Mouse (Mus musculus) heart, adult 2 months (tissue): Measurements from ENCODE around the gene Actr3b. TPM values are rescaled to one million over a fixed set of nuclear protein-coding genes. Genes with fewer than 3 reads are reported as not detected.

Experiments used
- DNase-seq, 2 experiments: peaks; one replicate each; pipeline ENCODE4 v3.0.0; 2021
- H3K27ac ChIP-seq: fragments of 200-600 bp; 2 replicates; pipeline ENCODE4 v1.8.1; 2022
- H3K27me3 ChIP-seq: fragments of 200-500 bp; 2 replicates; pipeline ENCODE4 v1.6.1; 2012; ENCODE audit warnings: mild to moderate bottlenecking, low read length, inconsistent platforms, mixed read lengths; ENCODE audit not compliant: control insufficient read depth, insufficient read depth
- H3K36me3 ChIP-seq: fragments of 200-500 bp; 2 replicates; pipeline ENCODE4 v1.6.1; 2012; ENCODE audit warnings: low read length, inconsistent platforms; ENCODE audit not compliant: control insufficient read depth, insufficient read depth
- H3K4me1 ChIP-seq: fragments of 200-500 bp; 2 replicates; pipeline ENCODE4 v1.6.1; 2011; ENCODE audit warnings: low read length; ENCODE audit not compliant: control insufficient read depth, insufficient read depth
- H3K4me3 ChIP-seq: fragments of 200-600 bp; 2 replicates; pipeline ENCODE4 v1.8.1; 2022
- H3K79me2 ChIP-seq: fragments of 200-500 bp; replicated peaks from 2 replicates; pipeline ENCODE4 v1.6.1; 2012; ENCODE audit warnings: mild to moderate bottlenecking, inconsistent platforms, low read length, moderate library complexity, mixed read lengths; ENCODE audit not compliant: control insufficient read depth, insufficient read depth
- H3K9ac ChIP-seq: fragments of 200-500 bp; 2 replicates; pipeline ENCODE4 v1.6.1; 2012; ENCODE audit warnings: low read depth, mild to moderate bottlenecking, control low read depth, inconsistent platforms, low read length, mixed read lengths
- CTCF ChIP-seq: fragments of 200-600 bp; IDR thresholded peaks from 2 replicates; pipeline ENCODE4 v1.8.1; 2022; ENCODE audit warnings: antibody characterized with exemption, mild to moderate bottlenecking, moderate library complexity
- EP300 ChIP-seq: fragments of 200-500 bp; IDR thresholded peaks from 2 replicates; pipeline ENCODE4 v1.6.1; 2011; ENCODE audit warnings: low read depth, low read length, control low read depth; ENCODE audit not compliant: insufficient read depth
- POLR2A ChIP-seq: fragments of 200-500 bp; IDR thresholded peaks from 2 replicates; pipeline ENCODE4 v1.6.1; 2011; ENCODE audit warnings: mild to moderate bottlenecking, low read depth, low read length, control low read depth; ENCODE audit not compliant: insufficient read depth
- WGBS: fragments of 180-500 bp; shearing (Covaris S2); methylation state at CpG from one replicate; pipeline ENCODE4 v1.1.7; 2018; 5-methylcytosine and 5-hydroxymethylcytosine counted together
- intact Hi-C: fragments of 180-260 bp; cut with DNase I; formaldehyde crosslinking; loops from one replicate; pipeline ENCODE4 v1.15.1; 2025
- polyA plus RNA-seq: library from polyadenylated mRNA; depleted of rRNA; stranded (reverse); fragments of >200 nt; gene quantifications from 2 replicates; pipeline ENCODE4 v1.2.3, GENCODE M21; 2012
- total RNA-seq, 2 experiments: library from RNA; stranded (reverse); gene quantifications; 2 replicates each; pipeline ENCODE4 v1.2.3; 2021

The Actr3b gene
- total and polyA plus RNA-seq, 3 experiments = 28.3 to 46.8 (median 33.7) TPM

- 48% methylated on average over 6 of the region's 6 CpGs for WGBS
- intact Hi-C loops = loop anchor here (5.0 kb wide), 1 partner anchor 39 kb away; no protein-coding TSS in a partner anchor
- DNase-seq = peak; percentile 32 to 54
- Histone ChIP-seq H3K4me1 (no peaks in the 10 kb centered on the region; the same call in 1 of the 2 replicates), H3K27ac (no peak overlapping the region), H3K36me3 (no peaks in the 10 kb centered on the region), H3K4me3 (no peak overlapping the region), H3K79me2 (no peaks in the 10 kb centered on the region), H3K9ac (no peak overlapping the region), H3K27me3 (no peaks in the 10 kb centered on the region)
- no peak for TF ChIP-seq POLR2A
Observed at GRCm38 (mm10) chr5:25800929-25801328, 41.1 kb downstream of the Actr3b start.

- Histone ChIP-seq H3K27me3 (no peaks in the 10 kb centered on the region), H3K79me2 (no peaks in the 10 kb centered on the region), H3K9ac (no peak overlapping the region), H3K36me3 (no peaks in the 10 kb centered on the region), H3K4me1 (no peaks in the 10 kb centered on the region; the same call in 1 of the 2 replicates), H3K27ac (no peak overlapping the region), H3K4me3 (no peak overlapping the region)
- WGBS = 69% methylated on average over 4 of the region's 4 CpGs
- TF ChIP-seq CTCF = no peak
- TF ChIP-seq EP300 = no peak
- no peak for TF ChIP-seq POLR2A
- no peak for DNase-seq
- intact Hi-C loops = loop anchor here (5.0 kb wide), 1 partner anchor 39 kb away; no protein-coding TSS in a partner anchor
Observed at GRCm38 (mm10) chr5:25801744-25802143, 41.9 kb downstream of the Actr3b start.

- H3K4me1 ChIP-seq = no peaks in the 10 kb centered on the region
- H3K79me2 ChIP-seq = no peaks in the 10 kb centered on the region
- H3K27ac ChIP-seq = no peak overlapping the region
- intact Hi-C loops = loop anchor here (5.0 kb wide), 1 partner anchor 42 kb away; no protein-coding TSS in a partner anchor
- no peak for DNase-seq
- no peak overlapping the region for H3K4me3 ChIP-seq
- 87% methylated on average over 5 of the region's 5 CpGs for WGBS
- H3K36me3 ChIP-seq = no peaks in the 10 kb centered on the region
- H3K9ac ChIP-seq = no peak overlapping the region
- TF ChIP-seq CTCF (no peak), POLR2A (no peak), EP300 (no peak)
- no peaks in the 10 kb centered on the region for H3K27me3 ChIP-seq
Observed at GRCm38 (mm10) chr5:25804569-25804968, 44.8 kb downstream of the Actr3b start.

- intact Hi-C loops = no loop called here
- Histone ChIP-seq H3K4me3 (no peak overlapping the region), H3K27ac (no peak overlapping the region), H3K79me2 (no peaks in the 10 kb centered on the region), H3K9ac (no peak overlapping the region), H3K36me3 (no peaks in the 10 kb centered on the region), H3K27me3 (no peaks in the 10 kb centered on the region), H3K4me1 (no peaks in the 10 kb centered on the region)
- 59% methylated on average over 6 of the region's 6 CpGs for WGBS
- TF ChIP-seq CTCF = no peak
- TF ChIP-seq EP300 = no peak
- no peak for TF ChIP-seq POLR2A
- no peak for DNase-seq
Observed at GRCm38 (mm10) chr5:25812922-25813321, 53.1 kb downstream of the Actr3b start.

- WGBS = 80% methylated on average over 16 of the region's 16 CpGs
- Histone ChIP-seq H3K27ac (no peak overlapping the region), H3K27me3 (no peaks in the 10 kb centered on the region), H3K79me2 (no peaks in the 10 kb centered on the region), H3K4me3 (no peak overlapping the region), H3K4me1 (no peaks in the 10 kb centered on the region), H3K9ac (no peak overlapping the region), H3K36me3 (no peaks in the 10 kb centered on the region)
- TF ChIP-seq CTCF = no peak
- TF ChIP-seq EP300 = no peak
- no peak for TF ChIP-seq POLR2A
- intact Hi-C loops = loop anchor here (2.0 to 5.0 kb wide), 3 partner anchors 409 to 817 kb away; no protein-coding TSS in a partner anchor
- DNase-seq = no peak
Observed at GRCm38 (mm10) chr5:25829308-25830094, 69.7 kb downstream of the Actr3b start.

- no peak for TF ChIP-seq POLR2A
- Histone ChIP-seq H3K4me1 (no peaks in the 10 kb centered on the region), H3K27me3 (no peaks in the 10 kb centered on the region), H3K79me2 (no peaks in the 10 kb centered on the region), H3K9ac (no peak overlapping the region), H3K27ac (no peak overlapping the region), H3K36me3 (no peaks in the 10 kb centered on the region), H3K4me3 (no peak overlapping the region)
- 52% methylated on average over 3 of the region's 3 CpGs for WGBS
- intact Hi-C loops = loop anchor here (2.0 to 5.0 kb wide), 3 partner anchors 410 to 819 kb away; no protein-coding TSS in a partner anchor
- DNase-seq = no peak
Observed at GRCm38 (mm10) chr5:25830802-25831201, 71.0 kb downstream of the Actr3b start.
